Mouse (Mus musculus) gastrocnemius, postnatal 10 days (tissue): ENCODE results near the gene Efna4. TPM values are rescaled to one million over a fixed set of nuclear protein-coding genes. Genes with fewer than 3 reads are reported as not detected.

Source experiments
- DNase-seq: peaks from one replicate; pipeline ENCODE4 v3.0.0; 2021; ENCODE audit warnings: mixed read lengths
- long read RNA-seq, 2 experiments: library from polyadenylated mRNA; stranded (forward); transcript quantifications; one replicate each; pipeline ENCODE4 v2.0.0; 2021
- total RNA-seq, 2 experiments: library from RNA; stranded (reverse); gene quantifications; 2 replicates each; pipeline ENCODE4 v1.2.3; 2021

The Efna4 gene
- total RNA-seq = 1 to 10 TPM in 1 of 2 experiments, under 1 TPM in 1; 0.82 to 1.9 TPM
- long read RNA-seq, experiment 1 = 0 reads
- long read RNA-seq, experiment 2, partial matches to known transcripts = 1 of 1 reads
- long read RNA-seq, experiment 2, other reads (novel, unspliced or antisense) = 0 of 1 reads

DNA sequence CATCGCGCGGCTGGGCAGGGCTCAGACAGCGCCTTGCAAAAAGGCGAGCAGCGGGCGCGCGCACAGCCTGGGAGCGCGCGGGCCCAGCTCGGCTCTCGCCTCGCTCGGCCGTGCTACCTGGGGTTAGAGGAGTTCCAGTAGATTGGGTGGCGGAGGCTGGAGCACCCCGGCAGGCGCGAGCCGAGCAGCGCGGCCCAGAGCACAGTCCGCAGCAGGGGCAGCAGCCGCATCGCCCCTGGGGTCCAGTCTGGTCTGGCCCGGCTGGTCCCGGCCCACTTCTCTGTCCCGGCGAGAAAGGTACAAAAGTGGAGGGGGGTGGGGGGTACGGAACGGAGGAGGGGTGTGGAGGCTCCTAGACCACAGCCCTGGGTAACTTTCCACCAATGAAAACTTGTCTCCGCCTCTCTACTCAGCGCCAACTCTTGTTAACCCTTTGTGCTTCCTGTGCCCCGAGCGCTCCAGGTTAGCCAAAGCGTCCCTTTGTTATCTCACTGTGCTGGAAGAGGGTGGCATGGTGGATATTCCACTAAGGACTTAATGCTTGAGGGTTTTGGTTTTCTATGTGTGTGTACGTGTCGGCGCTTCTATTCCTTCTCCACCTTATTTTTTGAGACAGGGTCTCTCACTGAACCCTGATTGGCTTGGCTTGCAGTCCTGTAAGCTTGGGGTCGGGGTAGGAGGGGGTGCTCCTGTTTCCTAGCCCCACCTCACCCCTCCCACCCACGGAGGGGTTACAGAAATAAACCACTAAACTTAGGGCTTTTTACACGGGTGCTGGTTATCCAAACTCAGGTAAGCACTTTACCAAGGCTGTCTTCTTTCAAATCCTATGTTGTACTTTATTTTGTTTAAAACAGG lies at the start of gene Efna4:
Efna4 (minus strand) TSS at position 308 of the 858 bp plus-strand sequence.
- DNase-seq = peak; percentile 47

DNA sequence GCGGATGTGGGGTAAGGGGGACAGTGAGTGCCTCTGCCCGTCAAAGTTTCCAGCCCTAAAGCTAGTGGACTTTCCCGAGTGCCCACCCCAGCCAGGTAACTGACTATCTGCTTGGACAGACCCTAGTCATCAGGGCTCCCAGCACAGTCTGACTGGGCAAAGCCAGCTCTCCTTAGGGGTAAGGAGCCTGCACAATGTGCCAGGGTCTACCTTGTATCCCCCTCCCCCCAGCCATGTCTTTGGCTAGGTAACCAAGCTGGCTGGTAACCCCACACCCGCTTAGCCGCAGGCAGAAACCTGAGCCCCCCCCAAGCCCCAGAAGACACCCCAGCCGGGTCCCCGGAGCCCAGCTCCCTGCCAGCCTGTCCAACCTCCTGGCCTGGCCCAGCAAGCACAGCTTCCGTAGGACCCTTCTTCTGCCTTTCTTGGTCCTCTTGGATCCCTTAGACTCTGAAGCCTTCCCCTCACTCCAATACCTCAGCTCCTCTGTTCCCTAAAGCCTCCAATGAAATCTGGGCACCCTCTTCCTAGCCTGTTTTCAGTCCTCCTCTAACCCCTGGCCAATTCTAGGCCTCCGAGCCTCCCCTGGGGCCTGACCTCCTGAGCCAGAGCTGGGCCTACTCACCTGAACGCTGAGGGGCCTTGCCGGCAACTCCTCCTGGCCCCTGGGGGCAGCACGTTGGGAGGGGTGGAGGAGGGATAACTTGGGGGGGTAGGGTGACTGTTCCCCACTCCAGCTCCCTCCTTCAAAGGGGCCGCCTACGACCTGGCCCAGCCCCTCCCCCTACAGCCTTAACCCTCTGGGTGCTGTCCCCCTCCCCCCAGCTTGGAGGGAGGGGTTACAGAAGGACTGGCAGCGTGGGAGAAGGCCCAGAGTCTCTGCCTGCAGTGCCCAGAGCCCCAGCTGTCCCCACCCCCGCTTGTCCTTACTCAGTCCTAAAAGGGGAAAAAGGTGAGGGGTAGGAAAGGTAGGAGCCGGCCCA lies 48.9 kb upstream of the Efna4 start:
- no peak for DNase-seq

DNA sequence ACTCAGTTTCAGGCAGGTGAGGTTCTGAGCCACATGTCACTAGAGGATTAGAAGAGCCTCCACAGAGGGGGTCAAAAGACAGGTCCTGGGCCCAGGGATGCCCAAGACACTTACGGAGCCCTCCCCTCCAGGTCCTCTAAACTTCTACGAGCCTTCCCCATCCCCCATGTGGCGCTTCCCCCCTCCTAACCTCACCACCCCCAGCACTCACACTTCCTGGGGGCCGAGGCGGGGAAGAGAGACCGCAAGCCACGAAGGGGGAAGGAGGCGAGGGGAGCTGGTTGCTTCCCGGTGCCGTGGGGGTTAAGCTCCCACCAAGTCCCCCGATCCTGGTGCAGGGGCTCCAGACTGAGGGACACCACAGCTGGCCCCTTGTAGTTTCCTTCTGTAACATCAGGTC lies 47.6 kb upstream of the Efna4 start:
- no peak for DNase-seq

DNA sequence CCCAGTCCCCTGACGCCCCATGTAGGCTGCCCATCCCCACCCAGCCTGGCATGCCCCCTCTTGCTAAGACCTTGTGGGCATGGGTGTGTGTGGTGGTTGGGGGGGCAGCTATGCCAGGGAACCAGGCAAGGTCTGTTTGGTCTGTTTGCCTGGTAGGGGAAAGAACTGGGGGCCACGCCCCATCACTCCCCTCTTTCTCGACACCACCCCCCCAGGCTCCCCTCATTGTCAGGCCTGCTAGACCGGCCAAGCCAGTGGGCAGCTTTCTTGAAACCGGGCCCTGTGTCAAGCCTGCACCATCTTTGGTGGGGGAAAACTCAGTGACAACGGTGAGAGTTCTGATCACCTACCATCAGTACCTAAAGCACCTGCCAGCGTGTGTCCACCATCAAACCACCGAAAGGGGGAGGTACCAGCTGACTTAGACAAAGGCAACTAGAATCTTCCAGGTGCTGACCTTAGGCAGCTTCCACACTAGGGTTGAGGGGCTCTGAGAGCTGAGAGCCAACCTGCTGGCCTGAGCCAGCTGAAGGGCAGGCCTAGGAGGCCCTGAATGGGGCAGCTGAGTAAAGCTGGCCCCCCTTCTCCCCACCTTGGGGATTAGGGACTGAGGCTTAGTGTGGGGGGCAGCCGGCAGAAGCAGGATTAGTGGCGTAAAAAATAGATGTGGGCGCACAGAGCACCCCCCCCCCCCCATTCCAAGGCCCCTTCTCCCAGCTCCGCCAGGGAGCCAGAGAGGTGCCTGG lies 46.7 kb upstream of the Efna4 start:
- no peak for DNase-seq

DNA sequence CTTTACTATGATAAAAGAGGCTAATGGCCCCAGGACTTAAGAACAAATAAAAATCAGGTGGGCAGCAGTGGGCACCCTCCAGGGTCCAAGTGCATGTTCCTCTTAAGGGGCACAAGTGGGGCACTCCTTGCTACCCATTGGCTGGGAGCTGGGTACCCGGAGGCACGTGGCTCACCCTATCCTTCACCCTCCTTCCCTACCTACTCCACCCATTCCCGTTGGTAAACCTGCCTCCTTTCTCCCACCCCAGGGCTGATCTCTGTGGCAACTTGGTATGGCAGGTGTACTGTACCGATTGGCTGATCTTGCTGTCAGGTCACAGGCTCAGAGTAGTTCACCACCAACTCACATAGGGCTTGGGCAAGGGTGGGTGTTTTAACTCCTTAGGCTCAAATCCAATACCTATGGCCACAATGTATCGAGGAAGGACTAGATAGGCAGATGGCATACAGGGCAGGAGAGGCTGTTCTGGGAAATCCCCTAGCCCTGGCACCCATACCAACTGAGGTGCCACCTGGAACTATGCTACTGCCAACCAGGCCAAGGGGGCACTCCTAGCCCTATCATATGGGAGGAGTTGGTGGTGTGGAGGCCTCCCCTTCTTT lies 45.9 kb upstream of the Efna4 start:
- DNase-seq = no peak

DNA sequence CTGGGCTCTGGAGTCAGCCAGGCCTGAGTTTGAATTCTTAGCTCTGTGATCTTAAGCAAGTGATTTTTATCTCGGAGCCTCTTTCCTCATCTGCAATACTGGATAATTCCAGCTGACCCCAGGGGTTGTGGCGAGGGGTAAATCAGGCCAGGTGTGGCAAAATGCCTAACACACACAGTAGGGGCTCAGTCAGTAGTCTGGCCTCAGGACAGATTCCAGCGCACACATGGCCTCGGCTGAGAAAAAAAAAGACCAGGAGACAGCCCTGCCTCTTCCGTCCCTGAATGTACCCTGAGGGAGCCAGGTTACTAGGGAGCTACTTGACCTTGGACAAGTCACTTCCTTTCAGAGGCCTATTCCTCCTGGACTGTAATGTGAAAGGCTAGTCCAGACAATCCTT lies 45.1 kb upstream of the Efna4 start:
- no peak for DNase-seq

DNA sequence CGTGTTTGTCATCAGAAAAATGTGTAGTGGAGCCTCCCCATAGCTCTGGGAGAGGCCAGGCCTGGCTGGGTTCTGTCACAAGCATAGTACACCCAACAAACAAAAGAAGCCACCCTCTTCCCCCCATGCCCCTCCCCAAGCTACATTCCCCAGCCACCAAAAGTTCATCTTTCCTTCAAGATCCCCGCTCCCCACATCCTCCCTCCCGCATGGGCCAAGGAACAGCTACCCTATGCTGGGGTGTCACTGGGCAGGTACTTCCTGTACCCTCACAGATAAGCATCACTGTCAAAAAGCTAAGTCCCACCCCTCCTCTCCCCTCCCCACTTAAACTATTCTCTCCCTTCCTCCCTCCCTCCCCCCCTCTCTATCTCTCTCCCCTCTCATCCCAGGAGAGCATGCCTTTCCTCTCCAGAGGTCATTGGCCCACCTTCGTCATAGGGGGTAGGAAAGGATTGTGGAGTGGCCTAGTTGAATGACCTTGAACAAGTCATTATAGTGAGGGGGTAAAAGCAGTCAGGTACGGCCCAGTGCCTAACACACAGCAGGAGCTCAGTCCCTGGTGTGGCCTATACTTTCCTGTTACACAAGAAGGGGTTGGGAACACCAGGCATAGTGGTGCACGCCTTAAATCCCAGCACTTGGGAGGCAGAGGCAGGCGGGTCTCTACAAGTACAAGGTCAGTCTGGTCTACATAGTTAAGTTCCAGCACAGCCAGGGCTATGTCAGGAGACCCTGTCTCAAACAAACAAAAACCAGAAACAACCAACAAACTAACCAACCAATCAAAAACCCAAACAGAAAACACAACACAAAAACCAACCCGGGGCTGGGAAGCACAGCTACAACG lies 44.4 kb upstream of the Efna4 start:
- DNase-seq = no peak

DNA sequence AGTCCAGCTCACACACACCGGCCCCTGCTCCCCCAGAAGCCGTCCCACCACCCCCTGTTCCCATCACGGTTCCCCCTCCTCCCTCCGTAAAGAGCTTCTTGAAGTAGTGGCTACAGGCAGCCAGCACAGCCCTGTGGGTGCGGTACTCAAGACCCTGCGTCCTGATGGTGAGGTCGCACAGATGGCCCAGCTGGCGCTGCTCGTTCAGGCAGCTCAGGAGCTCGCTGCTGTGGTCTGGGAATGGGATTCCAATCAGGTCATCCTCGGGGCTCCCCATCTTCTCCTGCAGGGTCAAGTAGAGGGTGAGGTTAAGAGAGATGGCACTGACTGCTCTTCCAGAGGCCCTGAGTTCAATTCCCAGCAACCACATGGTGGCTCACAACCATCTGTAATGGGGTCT lies 43.4 kb upstream of the Efna4 start:
- DNase-seq = no peak

DNA sequence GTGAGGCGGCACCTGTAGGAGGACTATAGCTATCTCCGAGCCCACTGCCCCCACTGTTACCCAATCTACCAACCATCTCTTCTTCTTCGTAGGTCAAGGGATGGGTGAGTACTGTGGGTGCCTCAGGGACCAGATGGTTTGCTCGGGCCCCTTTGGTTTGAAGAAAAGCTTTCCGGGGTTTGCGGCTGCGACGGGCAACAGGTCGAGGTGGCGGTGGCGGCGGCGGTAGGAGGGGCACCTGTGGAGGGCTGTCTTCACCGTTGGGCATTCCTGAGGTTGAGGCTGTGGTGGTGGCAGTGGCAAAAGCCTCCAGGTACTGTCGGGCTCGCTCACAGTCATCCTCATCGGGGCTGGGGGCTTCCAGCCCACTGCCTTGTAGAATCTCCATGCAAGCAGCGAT lies 42.9 kb upstream of the Efna4 start:
- DNase-seq = no peak

DNA sequence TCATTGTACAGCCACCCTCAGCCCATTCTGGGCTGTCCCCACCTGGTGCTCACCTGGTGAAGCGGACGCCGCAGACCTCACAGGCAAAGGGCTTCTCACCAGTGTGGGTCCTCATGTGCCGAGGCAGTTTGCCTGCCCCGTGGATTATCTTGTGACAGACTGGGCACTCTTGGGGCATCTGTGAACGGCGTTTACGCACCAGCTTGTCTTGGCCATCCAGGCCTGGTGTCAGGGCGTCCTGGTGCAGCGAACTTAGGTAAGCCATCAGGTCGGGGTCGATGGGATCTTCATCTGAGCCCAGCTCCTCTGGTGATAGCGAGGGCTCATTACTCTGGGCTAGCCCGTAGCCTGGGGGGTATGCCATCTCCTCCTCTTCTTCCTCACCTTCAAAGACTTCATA lies 42.5 kb upstream of the Efna4 start:
- DNase-seq = no peak

DNA sequence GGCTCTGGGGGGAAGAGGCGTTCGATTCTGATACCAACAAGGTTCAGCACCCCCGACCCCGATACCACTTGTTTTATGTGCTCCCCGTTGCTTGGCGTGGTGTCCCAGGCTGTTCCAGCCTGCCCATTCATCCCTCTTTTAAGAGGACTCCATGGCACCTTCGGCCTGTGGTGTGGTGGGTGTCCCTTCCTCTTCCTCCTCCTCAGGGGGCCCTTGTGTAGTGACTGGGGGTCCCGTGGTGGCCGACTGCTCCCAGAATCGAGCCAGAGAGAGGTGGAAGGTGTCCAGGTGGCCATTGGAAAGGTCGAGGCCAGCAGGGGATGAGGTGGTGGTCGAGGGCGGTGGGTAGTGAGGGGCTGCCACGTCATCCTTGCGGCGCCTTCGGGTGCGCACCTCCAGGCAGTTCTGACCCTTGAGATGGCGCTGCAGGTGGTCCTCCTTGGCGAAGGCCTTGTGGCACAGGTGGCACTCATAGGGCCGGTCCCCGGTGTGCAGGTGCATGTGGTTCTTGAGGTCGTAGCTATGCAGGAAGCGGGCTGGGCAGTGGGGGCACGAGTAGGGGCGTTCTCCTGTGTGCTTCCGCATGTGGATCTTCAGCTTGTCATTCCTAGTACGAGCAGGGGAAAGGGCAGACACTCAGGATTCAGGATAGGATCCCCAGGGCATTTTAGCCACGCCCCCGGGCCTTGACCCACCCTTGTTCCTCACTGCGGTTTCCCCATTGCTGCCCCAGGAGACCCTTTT lies 41.7 kb upstream of the Efna4 start:
- no peak for DNase-seq

DNA sequence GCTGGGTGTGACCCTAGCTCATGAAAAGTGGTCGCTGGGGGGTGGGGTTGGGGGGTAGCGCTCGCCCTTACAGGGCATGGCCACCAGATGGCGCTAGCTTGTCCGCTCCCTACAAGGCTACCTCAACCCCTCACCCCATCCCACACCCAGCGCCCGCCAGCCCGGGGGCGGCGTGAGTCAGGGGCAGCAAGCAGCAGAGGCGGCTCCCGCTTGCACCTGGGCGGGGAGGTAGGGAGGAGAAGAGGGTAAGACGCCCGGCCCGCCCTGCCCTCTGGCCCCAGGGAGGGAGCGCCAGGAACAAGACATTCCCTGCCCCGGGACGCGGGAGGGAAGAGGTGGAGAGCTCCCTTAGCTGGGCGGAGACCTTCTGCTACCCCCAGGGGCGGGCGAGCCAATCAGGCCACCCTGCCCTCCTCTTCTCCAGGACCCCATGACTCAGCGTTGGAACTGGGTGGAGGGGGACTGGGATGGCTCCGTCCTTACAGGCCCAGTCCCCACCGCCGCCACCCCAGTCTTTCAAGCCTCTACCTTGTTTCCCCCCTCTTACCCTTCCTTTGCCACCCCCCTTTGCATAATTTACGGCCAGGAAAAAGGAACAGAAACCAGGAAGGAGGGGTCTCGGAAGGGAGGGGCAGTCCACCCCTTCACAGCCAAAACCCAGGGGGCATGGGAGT lies 40.7 kb upstream of the Efna4 start:
- DNase-seq = peak; percentile 77

DNA sequence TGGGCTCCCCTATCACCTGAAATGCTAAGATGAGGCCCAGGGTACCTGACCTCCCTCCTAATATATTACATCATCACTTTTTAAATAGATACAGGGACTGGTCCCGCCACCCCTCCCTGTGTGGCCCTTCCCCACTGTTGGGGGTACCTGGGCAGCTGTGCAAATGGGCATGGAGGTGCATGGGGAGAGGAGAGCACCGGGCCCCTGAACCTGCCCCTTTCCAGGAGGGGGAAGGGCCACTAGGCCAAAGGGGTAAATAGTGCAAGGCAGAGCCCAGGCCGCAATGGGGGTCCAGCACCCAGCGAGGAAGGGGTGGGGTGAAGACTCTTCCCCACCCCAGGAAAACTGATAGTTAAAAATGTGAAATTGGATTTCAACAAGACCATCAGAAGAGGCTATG lies 40.0 kb upstream of the Efna4 start:
- no peak for DNase-seq

DNA sequence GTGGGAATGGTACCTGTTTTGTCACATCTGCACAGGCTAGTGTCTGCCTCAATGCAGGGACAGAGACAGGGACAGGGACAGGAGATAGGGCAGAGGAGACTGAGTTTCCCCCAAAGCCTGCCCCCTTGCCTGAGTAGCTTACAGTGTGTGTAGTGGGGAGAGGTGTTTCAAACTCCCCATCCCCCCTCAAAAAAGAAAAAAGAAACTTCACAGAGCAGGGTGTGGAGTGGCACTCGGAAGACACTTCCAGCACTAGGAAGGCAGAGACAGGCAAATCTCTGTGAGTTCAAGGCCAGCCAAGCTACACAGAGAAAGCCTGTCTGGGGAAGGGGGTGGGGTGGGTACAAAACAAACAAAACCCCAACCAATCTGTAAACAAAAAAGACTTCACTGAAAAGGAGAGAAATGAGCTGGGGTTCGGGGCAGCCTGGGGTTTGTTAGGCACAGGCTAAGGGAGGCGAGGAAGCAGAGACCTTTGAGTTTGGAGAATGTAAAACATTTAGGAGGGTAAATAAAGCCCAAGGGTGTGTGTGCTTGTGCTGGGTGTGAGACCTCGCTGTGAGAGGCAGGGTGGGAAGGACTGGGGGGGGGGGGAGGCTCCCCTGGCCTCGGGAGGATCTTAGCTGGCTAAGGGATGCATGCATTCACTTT lies 35.9 kb upstream of the Efna4 start:
- no peak for DNase-seq

DNA sequence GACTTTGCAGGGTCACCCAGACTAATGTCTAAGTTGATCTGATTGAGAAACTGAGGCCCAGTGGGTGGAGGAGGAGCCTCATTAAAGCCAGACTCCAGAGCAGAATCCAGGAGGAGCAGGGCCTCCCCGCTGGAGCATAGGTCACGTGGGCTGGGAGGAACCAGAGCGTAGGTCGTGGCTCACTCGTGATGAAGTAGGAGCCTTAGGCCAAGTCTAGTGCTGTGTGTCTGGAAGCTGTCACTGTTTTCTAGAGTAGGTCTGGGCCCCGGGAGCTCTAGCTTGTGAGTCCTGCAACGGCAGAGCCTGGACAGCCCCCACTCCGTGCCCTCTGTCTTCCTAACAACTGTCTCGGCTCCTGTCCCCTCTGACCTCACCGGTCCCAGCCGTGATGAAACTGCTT lies 29.5 kb upstream of the Efna4 start:
- no peak for DNase-seq

DNA sequence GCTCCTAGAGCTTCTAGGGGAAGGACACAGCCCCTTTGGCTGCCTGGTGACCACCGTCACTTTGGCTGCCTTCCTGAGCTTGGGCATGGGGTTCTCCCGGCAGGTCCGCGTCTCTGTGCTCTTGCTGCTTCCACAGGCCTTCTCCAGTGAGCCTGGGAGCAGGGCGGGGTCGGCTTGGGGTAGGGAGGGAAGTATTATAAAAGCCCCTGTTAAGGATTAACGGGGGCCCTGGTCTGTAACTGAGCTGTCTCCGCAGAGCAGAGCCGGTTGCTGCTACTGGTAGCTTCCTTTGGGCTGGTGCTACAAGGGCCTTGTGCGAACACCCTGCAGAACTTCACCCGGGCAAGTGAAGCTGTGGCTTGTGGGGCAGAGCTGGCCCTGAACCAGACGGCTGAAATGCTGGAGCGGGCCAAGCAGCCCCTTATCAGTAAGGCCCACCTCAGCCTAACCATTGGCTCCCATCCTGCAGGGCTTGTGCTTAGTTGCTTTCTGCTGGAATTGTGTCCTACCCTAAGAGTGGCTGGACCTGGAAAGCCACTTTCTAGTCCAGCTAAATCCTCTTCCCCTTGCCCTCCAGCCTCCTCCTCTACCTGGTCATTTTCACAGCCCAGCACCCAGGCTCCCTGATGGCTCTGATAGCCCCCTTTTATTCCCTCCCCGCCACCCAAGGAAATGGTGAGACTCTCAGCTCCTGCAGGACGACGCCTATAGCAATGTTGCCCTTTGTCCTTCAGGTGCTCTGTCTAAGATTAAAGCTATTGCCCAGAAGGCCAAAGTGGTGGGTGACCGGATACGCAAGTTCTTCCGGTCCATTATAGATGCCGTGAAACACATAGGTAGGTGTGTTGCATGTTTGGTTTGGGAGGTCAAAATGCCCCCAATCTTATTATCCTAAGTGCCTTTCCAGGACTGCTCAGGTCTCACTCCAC lies 27.9 kb upstream of the Efna4 start:
- DNase-seq = no peak

DNA sequence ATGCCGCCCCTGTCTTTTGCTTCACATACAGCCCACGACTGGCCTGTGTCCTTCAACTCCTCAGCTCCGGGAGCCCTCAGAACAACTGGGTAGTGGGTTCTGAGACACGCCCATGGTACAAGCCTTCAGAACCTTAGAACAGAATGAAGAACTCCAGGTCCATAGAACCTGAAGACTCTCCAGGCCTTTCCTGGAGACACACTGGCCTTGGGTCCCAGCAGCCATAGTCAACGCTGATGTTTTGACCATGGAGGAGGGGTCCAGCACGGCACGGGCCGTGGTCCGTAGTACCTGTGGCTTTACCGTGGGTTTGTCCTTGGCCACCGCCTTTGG lies 27.3 kb upstream of the Efna4 start, which contains the start of gene Dcst1:
Dcst1 (minus strand) TSS at position 101 of the 333 bp plus-strand sequence.
- DNase-seq = no peak

DNA sequence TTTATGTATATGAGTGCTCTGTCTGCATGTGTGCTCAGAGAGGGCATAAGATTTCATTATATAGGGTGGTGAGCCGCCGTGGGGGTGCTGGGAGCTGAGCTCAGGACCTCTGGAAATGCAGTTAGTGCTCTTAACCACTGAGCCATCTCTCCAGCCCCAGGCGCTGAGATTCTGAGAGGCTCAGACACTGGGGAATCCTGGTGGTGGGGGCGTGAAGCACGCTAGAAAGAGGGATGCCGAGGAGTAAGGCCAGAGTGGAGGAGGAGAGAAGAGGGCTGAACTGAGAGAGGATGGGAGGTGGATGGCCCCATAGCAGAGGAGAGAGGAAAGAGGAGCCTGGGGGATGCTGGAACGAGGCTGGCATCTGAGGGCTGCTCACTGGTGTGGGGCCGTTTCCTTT lies 26.8 kb upstream of the Efna4 start:
- DNase-seq = no peak
